Mouse (Mus musculus) spleen, adult 2 months (tissue): Measurements from ENCODE around the gene Eif2ak3.

Experiments
- CTCF ChIP-seq: fragments of 200-500 bp; IDR thresholded peaks from 2 replicates; pipeline ENCODE4 v1.5.1; 2011; ENCODE audit warnings: mild to moderate bottlenecking, inconsistent platforms; ENCODE audit not compliant: insufficient read depth, insufficient read length, insufficient replicate concordance; ENCODE audit errors: extremely low read depth
- POLR2A ChIP-seq: fragments of 200-500 bp; IDR thresholded peaks from 2 replicates; pipeline ENCODE4 v1.6.1; 2011; ENCODE audit warnings: low read depth, low read length, inconsistent platforms

DNA sequence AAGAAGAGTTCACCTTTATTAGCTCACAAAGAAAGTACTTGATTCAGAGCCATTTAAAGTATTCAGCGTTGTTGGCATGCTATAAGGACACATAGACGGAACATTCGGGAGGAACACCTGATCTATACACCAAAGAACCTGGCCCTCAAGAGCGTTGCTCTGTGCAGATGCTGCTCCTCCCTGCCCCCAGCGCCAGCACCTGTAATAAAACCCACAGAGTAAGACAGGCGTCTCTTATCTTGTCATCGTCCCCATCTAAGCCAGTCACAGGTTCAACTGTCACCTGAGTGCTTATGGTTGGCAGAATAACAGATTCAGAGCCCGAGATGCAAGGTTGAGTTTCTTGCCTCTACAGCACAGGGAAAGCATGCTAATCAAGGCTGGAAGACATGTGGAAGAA, 28.8 kb upstream of the Eif2ak3 start:
- TF ChIP-seq CTCF (no peak), POLR2A (no peak)
